Mouse (Mus musculus): Measurements from ENCODE around the gene Sipa1l2. TPM values are rescaled to one million over a fixed set of nuclear protein-coding genes. Genes with fewer than 3 reads are reported as not detected.

Sipa1l2 gene
- polyA plus RNA-seq, 1 experiment from 2014 or later: 33.2 TPM

DNA sequence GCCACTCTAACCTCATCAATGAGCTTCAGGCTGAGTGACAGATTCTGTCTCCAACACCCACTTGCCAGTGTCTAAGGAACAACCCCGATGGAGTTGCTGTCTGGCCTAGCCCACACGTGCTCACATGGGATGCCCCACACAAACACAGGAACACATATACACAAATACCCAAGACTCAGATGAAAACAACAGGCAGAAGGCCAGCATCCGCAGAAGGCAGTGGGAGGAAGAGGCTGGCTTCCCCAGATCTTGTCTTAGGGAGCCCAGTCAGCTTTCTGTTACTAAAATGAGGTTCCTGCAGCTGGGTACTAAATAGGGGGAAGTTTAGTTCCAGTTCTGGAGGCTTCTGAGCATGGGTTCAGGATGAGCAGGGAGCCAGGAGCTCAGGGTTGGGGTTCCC lies 66.8 kb downstream of the Sipa1l2 start:
- whole genome bisulfite sequencing: 91% methylated on average over 3 of the region's 3 CpGs
- peaks cover 54% of the 10 kb centered on the region for H3K4me1 ChIP-seq

DNA sequence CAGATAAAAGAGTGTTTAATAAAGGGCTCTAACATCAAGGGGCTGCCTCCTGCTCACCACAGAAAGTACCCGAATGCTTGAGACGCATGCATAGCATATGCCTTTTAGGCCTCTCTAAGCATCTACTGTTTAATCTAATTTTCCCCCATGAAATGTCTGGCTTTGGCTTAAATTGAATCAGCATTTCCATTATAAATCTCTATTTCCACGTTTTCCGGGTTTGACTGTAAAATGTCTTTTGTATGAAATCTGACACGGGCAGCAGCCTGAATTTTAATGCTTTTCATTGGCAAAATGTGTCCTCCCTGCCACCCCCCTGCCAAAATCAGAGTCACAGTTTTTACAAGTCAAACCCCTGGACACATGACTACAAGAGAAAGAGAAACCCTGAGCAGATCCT lies 69.6 kb downstream of the Sipa1l2 start:
- peaks cover 51% of the 10 kb centered on the region for H3K4me1 ChIP-seq
- H3K36me3 ChIP-seq (replicated peaks): no peaks in the 10 kb centered on the region
- H3K9ac ChIP-seq: no peak overlapping the region
- 68% methylated on average over 5 of the region's 5 CpGs for WGBS
- peak overlapping the region; percentile 8; the same call in 1 of the 2 replicates for H3K27ac ChIP-seq
- no peak for ATAC-seq (ENCODE audit: low FRiP score)
- no peaks in the 10 kb centered on the region; the same call in 1 of the 2 replicates for H3K27me3 ChIP-seq
- H3K9me3 ChIP-seq: no peaks in the 10 kb centered on the region
- H3K4me2 ChIP-seq: no peak overlapping the region
- H3K4me3 ChIP-seq (replicated peaks): no peak overlapping the region

More for the DNA sequence above, 66.8 kb downstream of the Sipa1l2 start:
- H3K27ac ChIP-seq: no peak overlapping the region
- ATAC-seq (ENCODE audit: low FRiP score): no peak
- no peaks in the 10 kb centered on the region for H3K36me3 ChIP-seq (replicated peaks)
- H3K9ac ChIP-seq: no peak overlapping the region
- no peaks in the 10 kb centered on the region for H3K9me3 ChIP-seq
- H3K4me2 ChIP-seq: no peak overlapping the region
- no peak overlapping the region for H3K4me3 ChIP-seq (replicated peaks)
- no peaks in the 10 kb centered on the region; the same call in 1 of the 2 replicates for H3K27me3 ChIP-seq

DNA sequence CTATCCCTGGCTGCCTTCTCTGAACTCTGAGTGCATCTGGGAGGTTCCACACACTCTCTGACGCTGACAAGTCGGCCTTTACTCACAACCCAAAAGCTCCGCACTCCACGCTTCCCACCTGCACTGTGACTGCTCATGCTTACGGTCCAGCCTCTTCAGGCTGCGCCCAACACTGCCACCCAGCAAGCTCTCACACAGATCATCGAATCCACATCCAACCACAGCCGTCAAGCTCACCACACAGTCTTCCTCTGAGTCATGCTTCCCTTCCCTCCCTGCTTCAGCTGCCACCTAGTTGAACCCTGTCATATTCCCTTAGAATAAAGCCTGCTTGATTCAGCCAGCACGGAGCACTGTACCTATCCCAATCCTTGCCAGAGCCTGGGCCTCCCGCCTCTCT lies 71.1 kb downstream of the Sipa1l2 start:
- WGBS: 68% methylated on average over 10 of the region's 10 CpGs

DNA sequence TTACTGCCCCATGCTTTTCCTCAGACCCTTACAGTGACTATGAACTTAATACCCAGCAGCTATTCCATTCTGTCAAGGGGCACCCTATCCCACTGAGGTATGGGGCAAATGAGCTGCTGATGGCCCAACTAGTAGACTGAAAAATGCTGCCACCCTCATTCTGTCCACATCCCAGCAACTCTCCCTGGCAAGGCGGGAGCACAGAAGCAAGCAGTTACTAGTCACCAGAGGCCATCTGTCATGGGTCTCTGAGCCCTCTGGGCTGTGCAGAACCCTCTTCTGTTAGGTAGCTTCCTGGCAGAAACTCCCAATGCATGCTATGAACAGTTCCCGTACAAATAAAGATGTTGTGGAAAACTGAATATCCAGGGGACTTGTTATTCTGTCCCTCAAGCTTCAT lies 74.1 kb downstream of the Sipa1l2 start:
- no peaks in the 10 kb centered on the region for H3K27me3 ChIP-seq
- 88% methylated on average over 2 of the region's 2 CpGs for WGBS
- H3K36me3 ChIP-seq (replicated peaks): peaks cover 20% of the 10 kb centered on the region
- H3K9ac ChIP-seq: no peak overlapping the region
- no peak for ATAC-seq (ENCODE audit: low FRiP score)
- H3K4me1 ChIP-seq: peaks cover 46% of the 10 kb centered on the region
- H3K27ac ChIP-seq: no peak overlapping the region
- H3K4me2 ChIP-seq: no peak overlapping the region
- H3K4me3 ChIP-seq (replicated peaks): no peak overlapping the region
- H3K9me3 ChIP-seq: no peaks in the 10 kb centered on the region

More for the DNA sequence above, 71.1 kb downstream of the Sipa1l2 start:
- 0 out of 2 replicates have a peak, but pooled peaks have one; percentile 11 for ATAC-seq (ENCODE audit: low FRiP score)
- no peaks in the 10 kb centered on the region; the same call in 1 of the 2 replicates for H3K27me3 ChIP-seq
- H3K9me3 ChIP-seq: no peaks in the 10 kb centered on the region
- peaks cover 43% of the 10 kb centered on the region for H3K4me1 ChIP-seq
- no peak overlapping the region for H3K4me3 ChIP-seq (replicated peaks)
- H3K4me2 ChIP-seq: no peak overlapping the region
- H3K27ac ChIP-seq: 0 out of 2 replicates have a peak overlapping the region, but pooled peaks have one; percentile 13
- 0 out of 2 replicates have a peak overlapping the region, but pooled peaks have one; percentile 18 for H3K9ac ChIP-seq
- no peaks in the 10 kb centered on the region for H3K36me3 ChIP-seq (replicated peaks)

DNA sequence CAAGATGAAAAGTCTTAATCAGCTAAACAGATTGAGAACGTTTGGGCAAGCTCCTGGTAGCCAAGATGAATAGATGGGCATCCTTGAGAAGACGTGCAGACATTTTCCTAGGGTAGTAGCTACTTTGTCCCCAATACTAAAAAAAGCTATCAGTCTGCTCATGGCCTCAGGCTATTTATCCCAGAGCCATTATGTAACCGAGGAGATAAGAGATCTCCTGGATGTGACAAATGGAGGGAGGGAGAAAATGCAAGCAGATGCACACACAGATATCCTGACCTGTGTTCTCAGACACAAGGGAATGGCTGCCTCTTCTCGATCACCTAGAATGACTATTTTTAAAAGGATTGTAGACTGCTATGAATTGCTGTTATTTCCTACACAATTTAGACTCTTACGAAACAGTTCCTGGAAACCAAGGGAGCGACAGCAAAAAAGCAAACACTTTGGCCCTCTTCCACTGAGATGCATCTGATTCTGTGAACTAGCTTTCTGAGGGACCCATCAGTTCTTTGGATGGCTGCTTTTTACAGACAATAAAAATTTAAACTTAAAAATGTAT lies 76.3 kb downstream of the Sipa1l2 start:
- Histone ChIP-seq H3K4me1 (peaks cover 33% of the 10 kb centered on the region), H3K4me3 (replicated peaks) (no peak overlapping the region), H3K9ac (no peak overlapping the region), H3K9me3 (no peaks in the 10 kb centered on the region), H3K36me3 (replicated peaks) (peaks cover 33% of the 10 kb centered on the region), H3K27me3 (no peaks in the 10 kb centered on the region; the same call in 1 of the 2 replicates), H3K27ac (no peak overlapping the region), H3K4me2 (no peak overlapping the region)
- ATAC-seq (ENCODE audit: low FRiP score): no peak
- 52% methylated on average over 6 of the region's 6 CpGs for WGBS

DNA sequence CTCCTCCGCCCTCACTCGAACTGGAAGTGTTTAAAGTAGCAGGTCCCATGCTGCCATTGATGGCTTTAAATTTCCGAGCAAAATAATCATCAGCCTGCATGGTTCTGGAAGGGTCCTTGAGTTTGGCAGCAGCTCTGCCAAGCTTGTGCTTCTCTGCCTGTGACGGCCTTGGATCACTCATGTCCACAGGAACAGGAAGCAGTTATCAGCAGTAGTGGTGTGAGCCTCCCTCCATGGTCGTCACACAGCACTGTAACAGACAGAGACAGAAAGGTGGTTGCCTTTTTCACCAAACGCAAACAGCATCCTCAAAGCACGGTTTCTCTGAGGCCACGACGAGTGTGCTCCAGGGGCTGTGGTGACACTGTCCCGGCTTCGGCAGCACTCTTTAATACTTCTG lies 77.2 kb downstream of the Sipa1l2 start:
- H3K27ac ChIP-seq: no peak overlapping the region
- H3K36me3 ChIP-seq (replicated peaks): peaks cover 40% of the 10 kb centered on the region
- WGBS: 83% methylated on average over 11 of the region's 11 CpGs
- no peak for ATAC-seq (ENCODE audit: low FRiP score)
- H3K27me3 ChIP-seq: no peaks in the 10 kb centered on the region; the same call in none of the 2 replicates
- H3K9me3 ChIP-seq: no peaks in the 10 kb centered on the region
- no peak overlapping the region for H3K4me3 ChIP-seq (replicated peaks)
- H3K9ac ChIP-seq: no peak overlapping the region
- peaks cover 31% of the 10 kb centered on the region; the same call in 1 of the 2 replicates for H3K4me1 ChIP-seq
- H3K4me2 ChIP-seq: no peak overlapping the region

DNA sequence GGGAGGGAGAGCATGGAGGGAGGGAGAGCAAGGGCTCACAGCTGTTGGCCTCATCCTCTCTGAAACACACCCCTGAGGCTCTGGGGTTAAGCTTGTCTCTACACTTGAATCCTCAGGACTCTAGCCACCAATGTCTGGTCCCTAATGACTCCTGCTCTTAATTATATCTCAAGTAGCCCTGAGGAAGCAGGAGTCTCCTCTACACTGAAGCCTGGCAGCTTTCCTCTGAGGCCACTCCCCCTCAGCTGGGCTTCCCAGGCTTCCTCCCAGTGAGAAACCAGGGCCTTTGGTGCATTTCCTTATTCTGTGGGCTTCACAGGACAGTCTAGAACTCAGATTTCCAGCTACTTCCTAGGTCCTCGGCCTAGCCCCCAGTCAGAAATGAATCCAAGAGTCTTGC lies 80.9 kb downstream of the Sipa1l2 start:
- peaks cover 52% of the 10 kb centered on the region for H3K36me3 ChIP-seq (replicated peaks)
- H3K4me3 ChIP-seq (replicated peaks): no peak overlapping the region
- ATAC-seq (ENCODE audit: low FRiP score): no peak
- H3K27ac ChIP-seq: no peak overlapping the region
- no peak overlapping the region for H3K9ac ChIP-seq
- no peak overlapping the region for H3K4me2 ChIP-seq
- H3K27me3 ChIP-seq: no peaks in the 10 kb centered on the region; the same call in none of the 2 replicates
- peaks cover 34% of the 10 kb centered on the region for H3K4me1 ChIP-seq
- 72% methylated on average over 1 of the region's 1 CpGs for WGBS
- no peaks in the 10 kb centered on the region for H3K9me3 ChIP-seq

DNA sequence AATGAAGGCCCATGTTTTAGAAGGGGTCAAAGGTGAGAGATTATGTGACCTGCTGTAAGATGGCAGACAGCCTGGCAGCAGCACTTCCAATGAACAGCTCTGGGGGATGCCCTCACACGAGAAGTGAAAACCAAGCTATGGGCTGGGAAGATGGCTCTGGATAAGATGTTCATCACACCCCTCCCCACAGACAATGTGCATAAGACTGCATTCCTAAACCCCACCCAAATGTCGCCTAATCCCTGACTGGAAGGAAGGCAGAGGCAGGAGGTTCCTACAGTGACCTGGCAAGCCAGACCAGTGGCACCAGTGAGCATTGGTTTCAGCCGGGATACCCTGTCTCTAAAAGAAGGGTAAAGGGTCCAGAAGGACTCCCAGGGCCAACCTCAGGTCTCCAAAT lies 83.9 kb downstream of the Sipa1l2 start:
- WGBS: 90% methylated on average over 3 of the region's 3 CpGs
- H3K27ac ChIP-seq: no peak overlapping the region
- no peak overlapping the region for H3K4me3 ChIP-seq (replicated peaks)
- H3K9me3 ChIP-seq: no peaks in the 10 kb centered on the region
- peaks cover 30% of the 10 kb centered on the region for H3K4me1 ChIP-seq
- no peak for ATAC-seq (ENCODE audit: low FRiP score)
- H3K27me3 ChIP-seq: peaks cover 11% of the 10 kb centered on the region
- peaks cover 45% of the 10 kb centered on the region for H3K36me3 ChIP-seq (replicated peaks)
- no peak overlapping the region for H3K9ac ChIP-seq
- H3K4me2 ChIP-seq: no peak overlapping the region

DNA sequence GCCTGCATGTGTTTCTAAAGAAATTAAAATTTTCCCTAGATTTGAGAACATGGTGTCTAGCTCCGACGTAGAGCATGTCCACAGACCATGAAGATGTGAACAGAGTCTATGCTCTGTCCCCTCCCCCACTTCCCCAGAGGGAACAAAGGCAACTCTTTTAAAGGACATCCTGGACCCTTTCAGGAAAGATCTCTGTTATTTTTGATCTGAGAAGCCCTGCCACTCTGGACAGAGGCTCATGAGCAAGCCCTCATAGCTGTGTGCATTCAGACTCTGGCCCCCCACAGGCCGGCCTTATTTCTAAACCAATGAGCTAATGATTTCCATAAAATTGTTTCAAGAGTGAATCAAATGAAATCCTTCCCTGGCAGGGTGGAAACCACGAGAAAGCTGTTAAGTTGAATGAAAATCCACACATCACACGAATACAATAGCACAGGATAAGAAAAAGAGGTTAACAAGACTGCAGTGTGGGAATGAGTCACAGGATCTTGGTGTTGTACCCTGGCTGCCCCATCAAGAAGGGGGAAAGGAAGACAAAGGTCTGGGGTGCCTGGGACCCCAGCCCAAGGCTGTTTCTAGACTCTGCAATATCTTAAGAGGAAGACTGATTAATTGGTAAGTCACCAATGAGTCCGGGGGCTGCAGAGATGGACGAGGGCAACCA lies 84.9 kb downstream of the Sipa1l2 start:
- 18% methylated on average over 7 of the region's 7 CpGs for WGBS
- peak overlapping the region; percentile 75 for H3K27ac ChIP-seq

DNA sequence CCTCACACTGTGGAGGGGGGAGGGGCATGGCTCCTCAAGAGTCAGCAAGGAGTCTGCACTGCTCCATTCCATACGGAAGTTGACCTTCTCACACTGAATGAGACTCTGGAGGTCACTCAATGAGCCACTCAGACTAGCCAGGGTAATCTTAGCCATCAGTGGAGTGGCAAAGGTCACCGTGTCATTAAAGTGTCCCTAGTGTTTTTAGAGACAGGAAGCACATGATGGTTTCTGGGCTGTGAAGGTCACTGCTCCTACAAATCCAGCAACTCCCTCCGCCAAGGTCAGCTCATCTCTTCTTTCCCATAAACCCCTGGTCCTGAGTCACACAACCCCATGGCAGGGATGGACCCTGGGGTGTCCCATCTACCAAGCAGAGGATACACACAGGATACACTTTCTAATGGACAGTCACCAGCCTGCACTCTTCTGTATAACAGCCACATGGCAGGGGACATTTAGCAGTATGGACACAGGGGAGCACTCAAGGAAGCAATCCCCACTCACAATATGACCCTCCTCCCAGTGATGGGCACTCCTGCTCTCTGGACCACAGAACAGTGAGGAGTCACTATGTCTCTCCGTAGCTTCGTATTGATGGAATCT lies 87.0 kb downstream of the Sipa1l2 start:
- no peak overlapping the region for H3K4me3 ChIP-seq (replicated peaks)
- H3K4me2 ChIP-seq: no peak overlapping the region
- peaks cover 33% of the 10 kb centered on the region for H3K4me1 ChIP-seq
- peaks cover 55% of the 10 kb centered on the region for H3K36me3 ChIP-seq (replicated peaks)
- ATAC-seq (ENCODE audit: low FRiP score): no peak
- WGBS: 89% methylated on average over 5 of the region's 5 CpGs
- H3K9me3 ChIP-seq: no peaks in the 10 kb centered on the region
- H3K27ac ChIP-seq: no peak overlapping the region
- H3K27me3 ChIP-seq: peaks cover 11% of the 10 kb centered on the region; the same call in 1 of the 2 replicates
- H3K9ac ChIP-seq: no peak overlapping the region

More for the DNA sequence above, 84.9 kb downstream of the Sipa1l2 start:
- ATAC-seq (ENCODE audit: low FRiP score): peak; percentile 65
- Histone ChIP-seq H3K4me1 (peaks cover 33% of the 10 kb centered on the region), H3K9me3 (no peaks in the 10 kb centered on the region), H3K9ac (no peak overlapping the region), H3K36me3 (replicated peaks) (peaks cover 45% of the 10 kb centered on the region), H3K4me3 (replicated peaks) (no peak overlapping the region), H3K4me2 (no peak overlapping the region), H3K27me3 (peaks cover 11% of the 10 kb centered on the region)

DNA sequence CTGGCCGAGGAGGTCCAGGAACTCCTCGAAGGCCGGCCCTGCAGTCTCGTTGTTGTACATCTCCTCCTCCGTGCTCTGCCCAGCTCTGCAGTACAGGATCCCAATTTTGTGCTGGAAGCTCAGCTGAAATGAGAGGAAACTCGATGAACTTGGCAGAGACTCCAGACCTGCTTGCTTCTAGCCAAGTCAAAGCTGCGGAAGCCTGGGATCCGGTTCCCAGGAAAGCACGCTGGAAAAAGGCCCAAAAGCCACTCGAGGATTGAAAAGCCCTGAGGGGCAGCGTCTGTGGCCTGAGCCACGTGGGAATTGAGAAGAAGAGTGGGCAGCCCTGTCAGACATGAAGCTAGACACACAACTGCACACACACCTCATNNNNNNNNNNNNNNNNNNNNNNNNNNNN lies 94.7 kb downstream of the Sipa1l2 start:
- ATAC-seq (ENCODE audit: low FRiP score): no peak
- WGBS: 75% methylated on average over 12 of the region's 12 CpGs

DNA sequence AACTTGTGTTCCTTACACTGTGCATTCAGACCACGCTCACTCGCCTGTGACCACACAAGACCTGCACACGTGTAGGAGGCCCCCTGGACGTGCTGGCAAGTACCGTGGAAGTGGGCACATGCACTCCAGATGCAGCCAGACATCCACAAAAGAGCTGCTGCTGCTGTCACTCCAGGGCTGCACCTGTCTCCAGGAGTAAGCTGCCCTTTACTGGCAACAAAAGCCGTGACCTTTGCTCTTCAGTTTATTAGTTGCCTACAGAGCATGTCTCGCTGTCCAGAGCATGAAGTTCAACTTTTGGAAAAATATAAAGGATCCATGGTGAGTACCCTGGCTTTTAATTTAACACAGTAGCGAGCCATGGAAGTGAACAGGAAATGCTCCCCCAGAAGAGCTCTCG lies 98.2 kb downstream of the Sipa1l2 start:
- no peaks in the 10 kb centered on the region for H3K27me3 ChIP-seq
- H3K4me3 ChIP-seq (replicated peaks): no peak overlapping the region
- no peak overlapping the region for H3K27ac ChIP-seq
- no peaks in the 10 kb centered on the region for H3K9me3 ChIP-seq
- 81% methylated on average over 9 of the region's 9 CpGs for WGBS
- H3K36me3 ChIP-seq (replicated peaks): peaks cover 54% of the 10 kb centered on the region
- ATAC-seq (ENCODE audit: low FRiP score): no peak
- H3K4me2 ChIP-seq: no peak overlapping the region
- no peak overlapping the region for H3K9ac ChIP-seq
- peaks cover 8% of the 10 kb centered on the region; the same call in 1 of the 2 replicates for H3K4me1 ChIP-seq

More for the DNA sequence above, 94.7 kb downstream of the Sipa1l2 start:
- peaks cover 15% of the 10 kb centered on the region for H3K4me1 ChIP-seq
- H3K27ac ChIP-seq: no peak overlapping the region; the same call in 1 of the 2 replicates
- H3K27me3 ChIP-seq: no peaks in the 10 kb centered on the region
- no peak overlapping the region for H3K4me2 ChIP-seq
- H3K9ac ChIP-seq: no peak overlapping the region
- H3K4me3 ChIP-seq (replicated peaks): no peak overlapping the region
- peaks cover 53% of the 10 kb centered on the region for H3K36me3 ChIP-seq (replicated peaks)
- no peaks in the 10 kb centered on the region for H3K9me3 ChIP-seq
